Mouse (Mus musculus) large intestine, adult 2 months (tissue): Measurements from ENCODE around the gene Snrnp200. TPM values are rescaled to one million over a fixed set of nuclear protein-coding genes. Genes with fewer than 3 reads are reported as not detected.

ENCODE experiments used
- polyA plus RNA-seq: library from polyadenylated mRNA; depleted of rRNA; stranded (reverse); fragments of >200 nt; gene quantifications from 2 replicates; pipeline ENCODE4 v1.2.3, GENCODE M21; 2012; rRNA removed

The Snrnp200 gene
- polyA plus RNA-seq, 1 experiment, result 25.9 TPM

Other genes with a start within 250 kb of the Snrnp200 start
- gene Ap4e1, start 199.7 kb upstream of the Snrnp200 start, polyA plus RNA-seq, result 1.3 and 2.3 TPM in 2 replicates
- 13.2 and 14.3 TPM in 2 replicates for gene Blvra, start 137.7 kb upstream of the Snrnp200 start, polyA plus RNA-seq
- 6.9 TPM in 2 replicates for gene Ncaph, start 74.4 kb upstream of the Snrnp200 start, polyA plus RNA-seq
- 5.0 and 7.9 TPM in 2 replicates for gene Itpripl1, start 64.9 kb upstream of the Snrnp200 start, polyA plus RNA-seq
- 1.2 TPM in 2 replicates for gene 1810024B03Rik, start 106 bp upstream of the Snrnp200 start, polyA plus RNA-seq
- 57.6 and 58.5 TPM in 2 replicates for gene Ciao1, start 39.4 kb downstream of the Snrnp200 start, polyA plus RNA-seq
- gene Tmem127, start 39.5 kb downstream of the Snrnp200 start, polyA plus RNA-seq, result 67.4 and 99.6 TPM in 2 replicates
- gene Stard7, start 61.8 kb downstream of the Snrnp200 start, polyA plus RNA-seq, result 35.8 and 43.0 TPM in 2 replicates
- 8.4 and 8.7 TPM in 2 replicates for gene Dusp2, start 127.8 kb downstream of the Snrnp200 start, polyA plus RNA-seq
- not detected in 2 replicates for gene Astl, start 130.3 kb downstream of the Snrnp200 start, polyA plus RNA-seq
- gene Adra2b, start 154.8 kb downstream of the Snrnp200 start, polyA plus RNA-seq, result 0.71 and 0.91 TPM in 2 replicates
- gene Gpat2, start 216.8 kb downstream of the Snrnp200 start, polyA plus RNA-seq, result 0.12 and 0.16 TPM in 2 replicates
- gene Fahd2a, start 236.2 kb downstream of the Snrnp200 start, polyA plus RNA-seq, result 10.9 and 11.6 TPM in 2 replicates